Mouse (Mus musculus) CD4-positive helper T cell, adult 2 months (primary cell): ENCODE data around the gene Pcx.

ENCODE experiments used
- DNase-seq: peaks from one replicate; pipeline ENCODE4 v3.0.0-alpha.2; 2012; ENCODE audit warnings: low read depth, missing footprints, low spot score

Gene Pcx

GRCm38 (mm10) chr19:4618183-4618582, 107.9 kb downstream of the Pcx start:
- no peak for DNase-seq

GRCm38 (mm10) chr19:4619461-4619860, 109.2 kb downstream of the Pcx start:
- DNase-seq = no peak

GRCm38 (mm10) chr19:4620721-4621120, 110.4 kb downstream of the Pcx start:
- no peak for DNase-seq

- no peak for DNase-seq
Measured at GRCm38 (mm10) chr19:4622780-4623179, 112.5 kb downstream of the Pcx start.

- DNase-seq = no peak
Measured at GRCm38 (mm10) chr19:4623419-4623818, 113.1 kb downstream of the Pcx start.

GRCm38 (mm10) chr19:4624006-4624405, 113.7 kb downstream of the Pcx start:
- DNase-seq = no peak

- DNase-seq = no peak
Measured at GRCm38 (mm10) chr19:4624406-4625178, 114.3 kb downstream of the Pcx start.

GRCm38 (mm10) chr19:4625179-4625828, 115.0 kb downstream of the Pcx start, which contains the start of gene Rce1:
Gene Rce1 (minus strand): TSS chr19:4625641.
- peak; percentile 94 for DNase-seq

- no peak for DNase-seq
Measured at GRCm38 (mm10) chr19:4625829-4626535, 115.7 kb downstream of the Pcx start.

GRCm38 (mm10) chr19:4628819-4629218, 118.5 kb downstream of the Pcx start:
- DNase-seq = peak; percentile 67

- no peak for DNase-seq
Measured at GRCm38 (mm10) chr19:4635986-4636385, 125.7 kb downstream of the Pcx start.

- no peak for DNase-seq
Measured at GRCm38 (mm10) chr19:4644271-4644670, 134.0 kb downstream of the Pcx start.

GRCm38 (mm10) chr19:4646917-4647492, 136.7 kb downstream of the Pcx start:
- no peak for DNase-seq

- DNase-seq = no peak
Measured at GRCm38 (mm10) chr19:4658156-4658555, 147.9 kb downstream of the Pcx start.

GRCm38 (mm10) chr19:4666815-4667214, 156.5 kb downstream of the Pcx start:
- no peak for DNase-seq

GRCm38 (mm10) chr19:4670776-4671175, 160.5 kb downstream of the Pcx start:
- DNase-seq = no peak
